In genomic region chr13:78100664-78101063, GRCm38 (mm10) we compare ENCODE assay signal across 12 mouse cellular contexts.
"Had no signal": no experiment of that assay in that cellular context is flagged by ENCODE, and none has a peak within 500 bp of the region (broad histone marks: within the 10 kb centered on the region; RNA-seq: fewer than 3 reads in every experiment).

No protein-coding gene starts in this region.

- H3K27me3 ChIP-seq: limb, embryonic 12.5 days; liver, embryonic 15.5 days; lung, embryonic 15.5 days; neural tube, embryonic 13.5 days; stomach, embryonic 15.5 days had no signal

- H3K4me1 ChIP-seq: liver, embryonic 15.5 days; lung, embryonic 15.5 days; stomach, embryonic 15.5 days had no signal

- H3K36me3 ChIP-seq: limb, embryonic 12.5 days; liver, embryonic 15.5 days; lung, embryonic 15.5 days; neural tube, embryonic 13.5 days; stomach, embryonic 15.5 days had no signal

- H3K27ac ChIP-seq: kidney, postnatal 0 days; layer of hippocampus, adult 2 months; limb, embryonic 12.5 days; liver, embryonic 15.5 days; lung, embryonic 15.5 days; neural tube, embryonic 13.5 days; stomach, embryonic 15.5 days had no signal

- H3K9me3 ChIP-seq: limb, embryonic 12.5 days; liver, embryonic 15.5 days; lung, embryonic 15.5 days; neural tube, embryonic 13.5 days; stomach, embryonic 15.5 days had no signal

- H3K4me3 ChIP-seq: layer of hippocampus, adult 2 months; limb, embryonic 12.5 days; liver, embryonic 15.5 days; lung, embryonic 15.5 days; neural tube, embryonic 13.5 days; stomach, embryonic 15.5 days had no signal

- DNase-seq: lung, postnatal 36 days; midbrain, embryonic 14.5 days; right cerebral cortex, postnatal 4 days; thymus, adult 2 months; thymus, postnatal 25 days had no signal

- H3K4me2 ChIP-seq: limb, embryonic 12.5 days; liver, embryonic 15.5 days; lung, embryonic 15.5 days; neural tube, embryonic 13.5 days; stomach, embryonic 15.5 days had no signal

- H3K9ac ChIP-seq: limb, embryonic 12.5 days; liver, embryonic 15.5 days; lung, embryonic 15.5 days; neural tube, embryonic 13.5 days; stomach, embryonic 15.5 days had no signal
